Mouse (Mus musculus): ENCODE results near the gene Dnajc3. TPM values are rescaled to one million over a fixed set of nuclear protein-coding genes. Genes with fewer than 3 reads are reported as not detected.

Gene Dnajc3
- 10 to 100 TPM; 26.4 to 28.6 TPM for total RNA-seq (2023)

GRCm38 (mm10) chr14:118937533-118938492, at the start of gene Dnajc3:
Gene Dnajc3, plus strand, starts transcription at chr14:118937976.

GRCm38 (mm10) chr14:118924673-118925615, 12.8 kb upstream of the Dnajc3 start, which contains the start of gene Dzip1:
Gene Dzip1, minus strand, starts transcription at chr14:118925460.

Other genes starting within 250 kb of the Dnajc3 start
- gene Abcc4, start 231.8 kb upstream of the Dnajc3 start, total RNA-seq (2023) = 10 to 100 TPM; 30.4 to 31.4 TPM
- gene Cldn10, start 150.1 kb upstream of the Dnajc3 start, total RNA-seq (2023) = not detected
- gene Dzip1, start 12.5 kb upstream of the Dnajc3 start, total RNA-seq (2023) = under 1 TPM; 0.09 to 0.11 TPM
- gene Uggt2, start 161.5 kb downstream of the Dnajc3 start, total RNA-seq (2023) = 1 to 10 TPM in 1 of 2 experiments, under 1 TPM in 1; 0.42 to 1.1 TPM
- gene Hs6st3, start 200.4 kb downstream of the Dnajc3 start, total RNA-seq (2023) = not detected

All from neutrophil, adult 83 days (primary cell).